In the genomic region with DNA sequence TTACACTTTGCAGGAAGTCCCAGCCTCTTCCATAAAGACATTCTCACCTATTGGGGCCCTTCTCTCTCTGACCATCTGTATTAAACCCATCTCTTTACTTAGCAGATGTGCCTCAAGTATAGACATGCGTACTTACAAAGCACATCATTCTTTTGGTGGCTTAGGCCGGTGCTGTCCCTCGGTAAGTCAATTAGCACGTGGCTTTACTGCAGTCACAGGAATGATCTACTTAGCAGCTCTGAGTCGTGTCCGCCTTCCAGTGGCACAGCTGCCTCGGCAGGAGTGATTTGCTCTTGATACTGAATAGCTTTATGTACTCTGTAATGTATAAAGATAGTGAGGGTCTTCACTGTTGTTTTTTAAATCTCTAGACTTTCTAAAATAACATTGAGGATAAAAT, we compare ENCODE assay signal across 34 mouse cellular contexts. TPM values are rescaled to one million over a fixed set of nuclear protein-coding genes. Genes with fewer than 3 reads are reported as not detected.
"Had no signal": no experiment of that assay in that cellular context is flagged by ENCODE, and none has a peak within 500 bp of the region (broad histone marks: within the 10 kb centered on the region; RNA-seq: fewer than 3 reads in every experiment).

No protein-coding gene starts in this region.

- H3K4me1 ChIP-seq: embryonic facial prominence, embryonic 10.5 days; embryonic facial prominence, embryonic 12.5 days; embryonic facial prominence, embryonic 13.5 days; embryonic facial prominence, embryonic 15.5 days; forebrain, embryonic 10.5 days; forebrain, embryonic 12.5 days; forebrain, embryonic 13.5 days; forebrain, embryonic 15.5 days had no signal

- H3K4me3 ChIP-seq: embryonic facial prominence, embryonic 10.5 days; embryonic facial prominence, embryonic 12.5 days; embryonic facial prominence, embryonic 13.5 days; embryonic facial prominence, embryonic 15.5 days; erythroblast, embryonic 14.5 days; forebrain, embryonic 10.5 days; forebrain, embryonic 12.5 days; forebrain, embryonic 13.5 days; forebrain, embryonic 15.5 days; gastrocnemius, adult 2 months; heart, adult 2 months had no signal

- H3K9me3 ChIP-seq: embryonic facial prominence, embryonic 10.5 days; embryonic facial prominence, embryonic 12.5 days; embryonic facial prominence, embryonic 13.5 days; embryonic facial prominence, embryonic 15.5 days; forebrain, embryonic 10.5 days; forebrain, embryonic 12.5 days; forebrain, embryonic 13.5 days; forebrain, embryonic 15.5 days had no signal

- ATAC-seq: forebrain, embryonic 13.5 days; forebrain, embryonic 14.5 days; forebrain, embryonic 15.5 days; forebrain, embryonic 16.5 days; forebrain, postnatal 0 days had no signal

- DNase-seq: cerebellum, adult 8-10 months; cerebellum, adult 9-10 months; cerebellum, adult 9-11 months; cerebellum, postnatal 10 days; cerebellum, postnatal 14 days; cerebellum, postnatal 25 days; cerebellum, postnatal 36 days; embryo, embryonic 11 days; forebrain, postnatal 0 days; gastrocnemius, adult 2 months; gastrocnemius, postnatal 10 days; gastrocnemius, postnatal 14 days; gastrocnemius, postnatal 25 days; gastrocnemius, postnatal 36 days; heart, adult 18-20 months; heart, adult 2 months had no signal

- H3K27ac ChIP-seq: embryonic facial prominence, embryonic 10.5 days; embryonic facial prominence, embryonic 12.5 days; embryonic facial prominence, embryonic 13.5 days; embryonic facial prominence, embryonic 15.5 days; forebrain, embryonic 10.5 days; forebrain, embryonic 12.5 days; forebrain, embryonic 13.5 days; forebrain, embryonic 15.5 days; gastrocnemius, adult 2 months; heart, adult 2 months had no signal

- H3K27me3 ChIP-seq: embryonic facial prominence, embryonic 12.5 days; embryonic facial prominence, embryonic 13.5 days; embryonic facial prominence, embryonic 15.5 days; forebrain, embryonic 12.5 days; forebrain, embryonic 13.5 days; forebrain, embryonic 15.5 days had no signal

- H3K4me2 ChIP-seq: embryonic facial prominence, embryonic 12.5 days; embryonic facial prominence, embryonic 13.5 days; embryonic facial prominence, embryonic 15.5 days; forebrain, embryonic 12.5 days; forebrain, embryonic 13.5 days; forebrain, embryonic 15.5 days had no signal

- H3K9ac ChIP-seq: embryonic facial prominence, embryonic 12.5 days; embryonic facial prominence, embryonic 13.5 days; embryonic facial prominence, embryonic 15.5 days; forebrain, embryonic 12.5 days; forebrain, embryonic 13.5 days; forebrain, embryonic 15.5 days; forebrain, postnatal 0 days had no signal

RNA-seq across cellular contexts. Expression of gene Shisal2b, which starts 26.1 kb away (rescaled TPM):
- total RNA-seq: common myeloid progenitor, adult 5-6 weeks; gastrocnemius, adult 18-20 months; gastrocnemius, adult 8-10 months; gastrocnemius, postnatal 10 days; gastrocnemius, postnatal 14 days; gastrocnemius, postnatal 36 days; gastrocnemius, postnatal 4 days; granulocyte monocyte progenitor cell, adult 5-6 weeks; heart, adult 18-20 months; heart, adult 2 months; heart, adult 8-10 months had no signal
- polyA plus RNA-seq: embryonic facial prominence, embryonic 13.5 days; erythroblast, embryonic 14.5 days; forebrain, embryonic 12.5 days; gonadal fat pad, adult 2 months; heart, adult 2 months had no signal
